Mouse (Mus musculus): ENCODE results near the gene Zscan29. TPM values are rescaled to one million over a fixed set of nuclear protein-coding genes. Genes with fewer than 3 reads are reported as not detected.

Gene Zscan29
- 30.4 TPM for total RNA-seq (2023)

GRCm38 (mm10) chr2:121170980-121171742, at the start of gene Zscan29:
Zscan29 (minus strand) TSS chr2:121171125.

GRCm38 (mm10) chr2:121170481-121170971, 399 bp downstream of the Zscan29 start, which contains the start of gene Tubgcp4:
Tubgcp4 (plus strand) TSS chr2:121170654.

GRCm38 (mm10) chr2:121140018-121140882, 30.7 kb downstream of the Zscan29 start, which contains the start of the genes Adal and Lcmt2:
Adal (plus strand) TSS chr2:121140428.
Lcmt2 (minus strand) TSS chr2:121140653.

GRCm38 (mm10) chr2:121109695-121110094, 61.2 kb downstream of the Zscan29 start, which contains the start of gene Tgm7:
Tgm7 (minus strand) TSS chr2:121109795.

Other genes starting within 250 kb of the Zscan29 start
- 67.5 TPM for gene Ubr1, start 200.4 kb downstream of the Zscan29 start, total RNA-seq (2023)
- 31.6 TPM for gene Tmem62, start 194.1 kb downstream of the Zscan29 start, total RNA-seq (2023)
- gene Ccndbp1, start 162.7 kb downstream of the Zscan29 start, total RNA-seq (2023): 80.3 TPM
- not detected for gene Epb42, start 134.1 kb downstream of the Zscan29 start, total RNA-seq (2023)
- gene Tgm5, start 85.3 kb downstream of the Zscan29 start, total RNA-seq (2023): not detected
- not detected for gene Tgm7, start 61.3 kb downstream of the Zscan29 start, total RNA-seq (2023)
- gene Adal, start 30.7 kb downstream of the Zscan29 start, total RNA-seq (2023): 20.6 TPM
- 14.9 TPM for gene Lcmt2, start 30.5 kb downstream of the Zscan29 start, total RNA-seq (2023)
- 64.1 TPM for gene Tubgcp4, start 471 bp downstream of the Zscan29 start, total RNA-seq (2023)
- gene Trp53bp1, start 100.3 kb upstream of the Zscan29 start, total RNA-seq (2023): 82.7 TPM
- gene Map1a, start 118.5 kb upstream of the Zscan29 start, total RNA-seq (2023): 0.12 TPM
- gene Ppip5k1, start 184.3 kb upstream of the Zscan29 start, total RNA-seq (2023): 18.4 TPM
- gene Ckmt1, start 186.6 kb upstream of the Zscan29 start, total RNA-seq (2023): not detected
- 1.8 TPM for gene Strc, start 216.0 kb upstream of the Zscan29 start, total RNA-seq (2023)
- gene Pdia3, start 242.7 kb upstream of the Zscan29 start, total RNA-seq (2023): 162 TPM
- gene Catsper2, start 242.7 kb upstream of the Zscan29 start, total RNA-seq (2023): 2.0 TPM